Mouse (Mus musculus) activated CD4-positive, CD25-positive, alpha-beta regulatory T cell, adult 4 months (primary cell): ENCODE results near the gene Glb1l3. TPM values are rescaled to one million over a fixed set of nuclear protein-coding genes. Genes with fewer than 3 reads are reported as not detected.
"Not testable (repeated sequence)": the region's sequence is repeated elsewhere in the genome, so short reads cannot be mapped to it uniquely, and the experiment has no call there.

Source experiments
- ATAC-seq: one replicate; pipeline ENCODE4 v1.8.0; 2017
- polyA plus RNA-seq, 2 experiments: library from polyadenylated mRNA; unstranded; fragments of 100-300 nt; shearing (Covaris generic); gene quantifications; one replicate each; pipeline ENCODE4 v1.2.1; 2017

Gene Glb1l3
- not detected for polyA plus RNA-seq

GRCm38 (mm10) chr9:26860751-26861150 lies at the start of gene Glb1l3:
Gene Glb1l3 (minus strand): TSS chr9:26860890.
- no peak for ATAC-seq

DNA sequence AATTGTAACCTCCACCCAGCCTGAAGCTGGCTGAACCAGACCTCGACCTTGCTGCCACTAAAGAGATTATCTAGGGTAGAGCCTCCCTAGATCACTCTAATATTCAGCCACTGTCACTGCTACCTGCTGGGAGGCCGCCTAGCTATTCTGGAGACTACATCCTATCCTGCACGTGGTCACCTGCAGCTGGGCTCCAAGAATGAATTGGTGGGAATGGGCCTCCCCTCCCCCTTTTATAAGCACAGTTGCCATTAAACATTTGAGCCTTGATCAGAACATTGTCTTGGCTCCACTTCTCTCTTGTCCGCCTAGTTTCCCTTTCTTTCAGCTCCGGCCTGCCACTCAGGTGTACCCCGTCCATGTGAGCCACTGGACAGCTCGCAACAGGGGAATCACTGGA lies 9.2 kb upstream of the Glb1l3 start:
- not testable (repeated sequence) for ATAC-seq

DNA sequence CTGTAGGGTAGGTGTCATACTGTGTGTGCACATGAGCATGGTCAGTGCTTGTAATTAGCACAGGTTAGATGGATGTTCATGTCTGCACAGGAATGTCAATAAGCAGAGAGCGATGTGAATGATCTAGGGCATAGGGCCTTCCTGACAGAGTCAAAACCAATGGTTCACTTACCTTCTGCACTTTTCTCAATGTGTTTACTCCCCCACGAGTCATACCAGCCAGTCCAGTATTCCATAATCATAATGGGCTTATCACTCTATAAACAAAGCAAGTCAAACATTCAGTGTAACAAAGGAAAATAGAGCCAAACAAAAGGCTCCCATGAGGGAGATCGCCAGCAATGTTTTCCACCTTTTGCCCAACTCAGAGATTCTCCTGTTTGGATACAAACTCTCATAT lies 29.6 kb downstream of the Glb1l3 start:
- no peak for ATAC-seq

DNA sequence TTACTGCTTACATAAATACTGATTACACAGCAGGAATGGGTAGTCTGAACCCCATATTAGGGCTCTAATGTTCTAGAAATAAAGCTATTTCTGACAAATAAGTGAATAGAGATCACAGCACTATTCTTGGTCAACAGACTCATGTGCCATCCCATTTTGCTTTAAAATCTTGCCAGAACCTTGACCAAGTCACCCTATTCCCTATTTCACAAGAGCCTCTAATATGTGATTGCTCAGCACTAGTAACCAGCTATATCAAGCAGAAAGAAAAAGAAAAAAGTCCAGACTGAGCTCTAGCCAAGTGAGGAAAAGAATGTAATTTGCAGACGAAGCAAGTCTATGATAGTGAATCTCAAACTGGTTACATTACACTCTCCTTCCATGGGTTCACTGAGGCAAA lies 40.7 kb downstream of the Glb1l3 start:
- no peak for ATAC-seq

DNA sequence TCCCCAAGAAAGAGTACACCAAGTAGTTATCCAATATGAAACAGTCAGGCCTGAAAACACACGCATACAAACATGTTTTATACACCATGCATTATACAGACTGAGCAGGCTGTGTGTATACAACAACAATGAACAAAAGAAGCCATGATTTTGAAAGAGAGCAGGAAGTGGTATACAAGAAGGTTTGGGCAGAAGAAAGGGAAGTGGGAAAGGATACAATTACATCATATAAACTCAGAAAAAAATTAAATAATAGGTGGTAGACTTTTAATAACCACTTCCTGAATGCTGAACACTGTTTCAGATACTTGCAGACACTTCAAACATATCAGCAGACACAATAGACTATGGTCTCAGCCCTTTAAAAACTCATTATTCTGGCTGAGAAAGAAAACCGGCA lies 52.0 kb downstream of the Glb1l3 start:
- no peak for ATAC-seq

DNA sequence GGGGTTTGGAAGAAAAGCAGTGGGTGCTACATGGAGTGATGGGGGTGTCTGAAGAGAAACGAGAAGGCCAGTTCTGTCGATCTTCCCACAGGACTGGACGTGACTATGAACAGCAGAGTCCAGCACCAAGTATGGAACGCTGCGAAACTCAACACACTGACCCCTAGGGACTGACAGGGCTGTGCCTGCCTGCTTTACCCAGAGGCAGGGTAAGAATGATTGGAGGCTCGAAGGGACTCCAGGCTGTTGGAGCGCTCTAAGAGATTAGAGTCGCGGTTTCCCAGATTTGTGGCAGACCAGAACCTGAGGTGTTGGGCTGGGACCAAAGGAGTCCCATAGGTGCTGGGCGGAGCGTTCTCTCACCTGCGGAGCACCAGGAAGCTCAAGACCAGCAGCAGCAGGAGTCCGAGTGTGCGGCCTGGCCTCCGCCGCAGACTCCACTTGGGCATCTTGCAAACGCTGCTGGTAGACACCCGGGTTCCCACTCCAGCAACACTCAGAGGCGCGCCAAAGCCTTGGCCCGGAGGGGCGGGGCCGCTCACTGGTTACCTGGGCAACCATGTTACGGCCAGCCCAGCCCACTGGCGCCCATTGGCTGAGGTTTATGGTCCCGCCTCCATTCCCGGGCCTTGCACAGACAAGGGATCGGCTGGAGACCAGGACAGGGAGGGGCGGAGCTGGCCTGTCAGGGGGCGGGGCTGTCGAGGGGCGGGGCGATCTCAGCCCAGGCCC lies 54.6 kb downstream of the Glb1l3 start, which contains the start of gene Glb1l2:
Glb1l2 (minus strand) TSS at position 534 of the 732 bp plus-strand sequence.
- ATAC-seq, result no peak

- no peak for ATAC-seq
Measured at GRCm38 (mm10) chr9:26804321-26804720, 56.4 kb downstream of the Glb1l3 start.

- no peak for ATAC-seq
Measured at GRCm38 (mm10) chr9:26800357-26800756, 60.3 kb downstream of the Glb1l3 start.

- no peak for ATAC-seq
Measured at GRCm38 (mm10) chr9:26798731-26799130, 62.0 kb downstream of the Glb1l3 start.

DNA sequence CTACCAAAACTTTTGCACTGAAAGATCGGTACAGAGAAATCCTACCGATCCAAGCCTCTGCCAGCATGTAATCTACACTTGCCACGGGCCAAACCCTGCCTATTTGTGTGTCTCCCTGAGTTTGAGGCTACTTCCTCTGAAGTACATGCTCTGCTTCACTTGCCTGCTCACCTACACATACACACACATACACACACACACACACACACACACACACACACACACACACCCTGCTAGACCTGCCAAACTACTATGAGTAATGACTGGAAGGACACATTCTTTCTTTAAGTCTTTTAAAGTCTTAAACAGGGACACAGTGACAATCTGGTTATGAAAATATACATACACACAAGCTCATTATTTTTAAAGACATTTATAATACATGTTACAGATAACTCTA lies 62.5 kb downstream of the Glb1l3 start:
- ATAC-seq, result no peak

- no peak for ATAC-seq
Measured at GRCm38 (mm10) chr9:26792829-26793228, 67.9 kb downstream of the Glb1l3 start.

GRCm38 (mm10) chr9:26783414-26783975 lies 77.2 kb downstream of the Glb1l3 start:
- ATAC-seq, result no peak

DNA sequence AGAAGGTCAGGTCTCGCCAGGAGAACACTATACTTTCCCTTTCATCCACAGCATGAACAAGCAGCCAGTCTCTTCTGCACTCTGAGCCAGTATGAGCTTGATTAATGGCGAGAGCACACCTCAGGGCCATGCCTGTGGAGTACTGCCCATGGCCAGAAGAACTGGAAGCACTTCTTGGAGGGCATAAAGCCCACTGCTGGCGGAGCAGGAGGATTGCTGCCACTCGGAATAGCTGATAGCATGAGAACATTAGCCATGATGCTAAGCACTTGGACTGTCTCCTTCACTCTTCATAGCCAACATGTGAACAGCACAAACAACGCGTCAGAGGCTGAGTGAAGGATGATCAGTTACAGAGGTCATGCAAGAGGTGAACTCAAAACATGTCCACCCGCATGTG lies 82.3 kb downstream of the Glb1l3 start:
- ATAC-seq, result no peak

DNA sequence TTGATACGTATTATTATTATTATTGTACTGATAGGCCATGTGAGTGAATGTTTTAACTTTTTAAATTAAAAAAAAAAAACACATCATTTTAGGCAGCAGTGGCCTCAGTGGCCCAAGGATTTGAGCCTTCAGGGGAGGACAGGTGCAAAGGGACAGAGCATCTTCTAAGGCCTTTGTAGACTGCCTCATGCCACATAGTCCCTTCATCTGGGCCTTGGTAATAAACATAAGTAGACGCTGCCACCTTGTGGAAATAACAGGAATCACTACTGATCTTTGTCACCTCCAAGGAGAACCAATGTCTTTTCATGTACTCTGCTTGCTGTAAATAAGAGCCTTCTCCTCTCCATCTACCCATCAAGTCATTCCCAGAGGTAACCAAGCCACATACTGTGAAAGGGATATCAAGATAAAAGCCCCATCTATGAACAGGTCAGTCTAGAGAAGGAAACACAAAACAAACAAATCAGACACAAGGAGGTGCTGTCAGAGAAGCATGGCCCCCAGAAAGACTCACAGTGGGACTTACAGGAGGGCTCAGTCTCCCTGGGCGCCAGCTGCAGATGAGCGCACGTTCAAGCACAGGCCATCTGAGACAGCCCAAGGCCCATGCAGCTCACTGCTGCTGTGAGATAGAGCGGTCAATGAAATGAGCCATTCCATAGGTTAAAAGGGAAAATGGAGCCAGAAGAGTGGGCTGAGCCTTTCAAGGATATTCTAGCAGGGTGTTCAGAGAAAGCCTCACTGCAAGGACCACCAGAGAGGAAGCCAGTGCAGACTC lies 84.4 kb downstream of the Glb1l3 start:
- no peak for ATAC-seq

- ATAC-seq, result no peak
Measured at GRCm38 (mm10) chr9:26775700-26776099, 85.0 kb downstream of the Glb1l3 start.

DNA sequence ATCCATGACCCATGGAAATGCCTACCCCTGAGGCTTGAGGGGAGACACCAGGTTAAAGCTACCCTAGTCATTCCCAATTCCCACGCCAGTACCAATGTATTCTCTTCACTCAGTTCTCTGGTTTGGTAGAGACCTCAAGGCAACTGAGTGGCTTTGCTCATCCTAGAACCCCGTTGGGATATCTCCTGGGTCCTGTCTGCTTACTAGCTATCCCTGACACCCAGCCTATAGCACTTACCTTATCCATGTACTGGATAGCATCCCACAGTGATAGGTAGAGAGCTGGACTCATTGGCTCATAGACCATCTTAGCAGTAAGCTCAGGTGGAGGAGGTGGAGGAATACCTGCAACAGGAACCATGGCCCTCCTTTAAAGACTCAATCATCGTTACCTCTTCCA lies 92.5 kb downstream of the Glb1l3 start:
- ATAC-seq, result no peak

Other genes starting within 250 kb of the Glb1l3 start
- gene B3gat1, start 127.2 kb downstream of the Glb1l3 start, polyA plus RNA-seq, result not detected
- gene Glb1l2, start 54.4 kb downstream of the Glb1l3 start, polyA plus RNA-seq, result not detected
- gene Gm1110, start 62.2 kb upstream of the Glb1l3 start, polyA plus RNA-seq, result under 1 TPM; 0.45 to 0.49 TPM
- 10 to 100 TPM; 22.7 to 22.8 TPM for gene Acad8, start 138.7 kb upstream of the Glb1l3 start, polyA plus RNA-seq
- gene Thyn1, start 138.8 kb upstream of the Glb1l3 start, polyA plus RNA-seq, result 10 to 100 TPM; 77.0 to 85.1 TPM
- 10 to 100 TPM in 1 of 2 experiments, 1 to 10 TPM in 1; 10.0 to 14.0 TPM for gene Vps26b, start 169.2 kb upstream of the Glb1l3 start, polyA plus RNA-seq
- 10 to 100 TPM; 23.4 to 27.0 TPM for gene Ncapd3, start 169.3 kb upstream of the Glb1l3 start, polyA plus RNA-seq